Mouse (Mus musculus) intestine, embryonic 15.5 days (tissue): ENCODE data around the gene Tmem14c. TPM values are rescaled to one million over a fixed set of nuclear protein-coding genes. Genes with fewer than 3 reads are reported as not detected.
"Not testable (repeated sequence)": the region's sequence is repeated elsewhere in the genome, so short reads cannot be mapped to it uniquely, and the experiment has no call there.

Experiments used
- ATAC-seq: fragments of 200-750 bp; cut with Nextera tagmentation; 2 replicates; pipeline ENCODE4 v1.8.0; 2017; ENCODE audit warnings: moderate TSS enrichment, moderate library complexity
- H3K27ac ChIP-seq: fragments of 300-500 bp; sonication (generic); 2 replicates; pipeline ENCODE4 v1.5.1; 2015; ENCODE audit warnings: mild to moderate bottlenecking, inconsistent platforms
- H3K27me3 ChIP-seq: fragments of 300-500 bp; sonication (generic); replicated peaks from 2 replicates; pipeline ENCODE4 v1.6.1; 2015; ENCODE audit warnings: inconsistent platforms
- H3K36me3 ChIP-seq: fragments of 300-500 bp; sonication (generic); 2 replicates; pipeline ENCODE4 v1.6.1; 2015; ENCODE audit warnings: inconsistent platforms
- H3K4me1 ChIP-seq: fragments of 300-500 bp; sonication (generic); replicated peaks from 2 replicates; pipeline ENCODE4 v1.6.1; 2015; ENCODE audit warnings: inconsistent platforms
- H3K4me2 ChIP-seq: fragments of 300-500 bp; sonication (generic); replicated peaks from 2 replicates; pipeline ENCODE4 v1.6.1; 2015; ENCODE audit warnings: mild to moderate bottlenecking, inconsistent platforms
- H3K4me3 ChIP-seq: fragments of 300-500 bp; sonication (generic); replicated peaks from 2 replicates; pipeline ENCODE4 v1.5.1; 2015; ENCODE audit warnings: inconsistent platforms
- H3K9ac ChIP-seq: fragments of 300-500 bp; sonication (generic); 2 replicates; pipeline ENCODE4 v1.6.1; 2015; ENCODE audit warnings: inconsistent platforms
- H3K9me3 ChIP-seq: fragments of 300-500 bp; sonication (generic); 2 replicates; pipeline ENCODE4 v1.6.1; 2016; ENCODE audit warnings: inconsistent platforms
- WGBS: fragments of 180-500 bp; shearing (Covaris S2); methylation state at CpG from one replicate; pipeline ENCODE4 v1.1.7; 2015; 5-methylcytosine and 5-hydroxymethylcytosine counted together
- polyA plus RNA-seq: library from polyadenylated mRNA; unstranded; fragments of >200 nt; fragmentation: Nextera tagmentation; extraction: Ambion mirVana; gene quantifications from 2 replicates; pipeline ENCODE4 v1.2.1, GENCODE M21; 2015

Tmem14c gene
- polyA plus RNA-seq, 1 experiment from 2014 or later, result 272 TPM

DNA sequence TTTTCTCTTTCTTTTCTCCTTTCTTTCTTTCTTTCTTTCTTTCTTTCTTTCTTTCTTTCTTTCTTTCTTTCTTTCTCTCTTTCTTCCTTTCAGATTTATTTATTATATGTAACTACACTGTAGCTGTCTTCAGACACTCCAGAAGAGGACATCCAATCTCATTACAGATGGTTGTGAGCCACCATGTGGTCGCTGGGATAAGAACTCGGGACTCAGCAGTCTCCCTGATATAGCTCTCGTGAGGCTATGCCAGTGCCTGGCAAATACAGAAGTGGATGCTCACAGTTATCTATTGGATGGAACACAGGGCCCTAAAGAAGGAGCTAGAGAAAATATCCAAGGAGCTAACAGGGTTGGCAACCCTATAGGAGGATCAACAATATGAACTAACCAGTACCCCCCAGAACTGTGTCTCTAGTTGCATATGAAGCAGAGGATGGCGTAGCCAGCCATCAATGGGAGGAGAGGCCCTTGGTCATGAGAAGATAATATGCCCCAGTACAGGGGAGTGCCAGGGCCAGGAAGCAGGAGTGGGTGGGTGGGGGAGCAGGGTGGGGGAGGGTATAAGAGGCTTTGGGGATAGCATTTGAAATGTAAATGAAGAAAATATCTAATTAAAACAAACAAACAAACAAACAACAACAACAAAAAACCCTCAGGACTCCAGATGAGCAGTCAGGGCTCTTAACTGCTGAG, 28.3 kb upstream of the Tmem14c start:
- not testable (repeated sequence) for H3K9me3 ChIP-seq, H3K4me2 ChIP-seq, H3K4me3 ChIP-seq, H3K27ac ChIP-seq, H3K36me3 ChIP-seq, ATAC-seq, H3K27me3 ChIP-seq, H3K9ac ChIP-seq, H3K4me1 ChIP-seq
- WGBS, result 66% methylated on average over 4 of the region's 4 CpGs

DNA sequence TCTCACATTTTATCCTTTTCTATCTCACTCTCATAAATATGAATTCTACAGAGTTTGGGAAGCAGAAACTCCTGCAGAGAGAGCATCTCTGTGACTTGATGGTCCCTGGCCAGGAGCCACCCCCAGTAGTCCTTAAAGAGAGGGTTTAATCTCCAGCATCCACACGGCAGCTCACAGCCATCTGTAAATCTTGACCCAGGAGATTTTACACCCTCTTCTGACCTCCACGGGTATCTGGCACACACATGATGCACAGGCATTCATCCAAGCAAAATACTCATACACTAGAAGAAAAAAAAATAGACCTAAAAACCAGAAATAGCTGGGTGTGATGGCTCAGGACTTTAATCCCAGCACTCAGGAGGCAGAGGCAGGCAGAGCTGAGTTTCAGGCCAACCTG, 27.7 kb upstream of the Tmem14c start:
- H3K9ac ChIP-seq, result no peak overlapping the region
- no peaks in the 10 kb centered on the region for H3K4me1 ChIP-seq
- H3K9me3 ChIP-seq, result no peaks in the 10 kb centered on the region
- H3K27ac ChIP-seq, result no peak overlapping the region
- H3K36me3 ChIP-seq, result no peaks in the 10 kb centered on the region
- H3K4me2 ChIP-seq, result no peak overlapping the region
- H3K4me3 ChIP-seq, result no peak overlapping the region
- H3K27me3 ChIP-seq, result no peaks in the 10 kb centered on the region
- 79% methylated on average over 2 of the region's 2 CpGs for WGBS
- no peak for ATAC-seq

DNA sequence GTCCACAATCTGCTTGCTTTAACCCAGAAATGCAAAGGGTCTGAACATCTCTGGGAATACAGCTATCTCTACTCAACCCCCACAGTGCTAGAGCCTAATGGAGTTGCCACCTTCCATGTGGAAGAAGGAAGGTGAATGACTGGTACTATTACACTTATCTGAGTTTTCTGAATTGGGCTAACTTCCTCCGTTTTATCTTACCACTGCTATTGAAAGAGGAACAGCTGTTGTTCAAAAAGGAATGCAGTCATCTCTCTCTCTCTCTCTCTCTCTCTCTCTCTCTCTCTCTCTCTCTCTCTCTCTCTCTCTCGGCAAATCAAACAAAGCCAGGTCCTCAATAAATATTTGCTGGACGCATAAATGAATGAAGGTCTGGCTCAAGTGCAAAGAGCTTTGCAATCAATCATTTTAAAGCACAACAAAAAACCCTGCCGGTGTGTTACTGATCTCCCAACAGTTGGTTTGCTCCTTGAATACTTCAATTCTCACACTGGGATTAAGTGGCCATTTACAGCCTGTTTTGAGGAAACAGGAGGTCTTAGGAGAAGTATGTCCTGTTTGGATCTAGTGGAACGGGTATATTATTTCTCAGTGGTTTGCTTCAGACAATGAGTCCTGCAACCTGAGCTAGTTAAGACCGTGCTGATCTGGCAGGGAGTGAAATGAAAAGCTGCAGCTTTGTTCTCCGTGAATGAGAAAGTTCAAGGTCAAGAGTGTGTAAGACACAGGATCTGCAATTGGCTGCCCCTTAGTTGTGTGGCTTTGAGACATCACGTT, 21.4 kb upstream of the Tmem14c start:
- Histone ChIP-seq H3K9ac (no peak overlapping the region), H3K36me3 (no peaks in the 10 kb centered on the region), H3K4me3 (no peak overlapping the region), H3K27ac (no peak overlapping the region; the same call in 1 of the 2 replicates), H3K4me1 (no peaks in the 10 kb centered on the region), H3K4me2 (peak overlapping the region; percentile 23; the same call in 1 of the 2 replicates), H3K9me3 (no peaks in the 10 kb centered on the region), H3K27me3 (no peaks in the 10 kb centered on the region)
- peak; percentile 47 for ATAC-seq
- WGBS, result 11% methylated on average over 8 of the region's 8 CpGs

DNA sequence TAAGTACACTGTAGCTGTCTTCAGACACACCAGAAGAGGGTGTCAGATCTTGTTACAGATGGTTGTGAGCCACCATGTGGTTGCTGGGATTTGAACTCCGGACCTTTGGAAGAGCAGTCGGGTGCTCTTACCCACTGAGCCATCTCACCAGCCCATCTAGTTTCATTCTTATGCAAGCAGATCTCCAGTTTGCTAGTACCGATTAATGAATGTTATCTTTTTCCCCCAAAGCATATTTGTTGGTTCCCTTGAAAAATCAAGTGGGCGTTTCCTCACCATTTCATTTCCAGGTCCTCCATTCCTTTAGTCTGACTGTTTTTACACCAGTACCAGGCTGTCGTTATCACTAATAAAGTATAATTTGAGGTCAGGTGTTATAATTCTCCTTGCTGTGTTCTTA, 17.6 kb upstream of the Tmem14c start:
- H3K9me3 ChIP-seq, H3K9ac ChIP-seq, H3K27me3 ChIP-seq, H3K36me3 ChIP-seq, ATAC-seq, H3K4me2 ChIP-seq, H3K27ac ChIP-seq, H3K4me3 ChIP-seq: not testable (repeated sequence)
- WGBS, result 90% methylated on average over 5 of the region's 5 CpGs
- H3K4me1 ChIP-seq, result peaks cover 11% of the 10 kb centered on the region; the same call in 1 of the 2 replicates

DNA sequence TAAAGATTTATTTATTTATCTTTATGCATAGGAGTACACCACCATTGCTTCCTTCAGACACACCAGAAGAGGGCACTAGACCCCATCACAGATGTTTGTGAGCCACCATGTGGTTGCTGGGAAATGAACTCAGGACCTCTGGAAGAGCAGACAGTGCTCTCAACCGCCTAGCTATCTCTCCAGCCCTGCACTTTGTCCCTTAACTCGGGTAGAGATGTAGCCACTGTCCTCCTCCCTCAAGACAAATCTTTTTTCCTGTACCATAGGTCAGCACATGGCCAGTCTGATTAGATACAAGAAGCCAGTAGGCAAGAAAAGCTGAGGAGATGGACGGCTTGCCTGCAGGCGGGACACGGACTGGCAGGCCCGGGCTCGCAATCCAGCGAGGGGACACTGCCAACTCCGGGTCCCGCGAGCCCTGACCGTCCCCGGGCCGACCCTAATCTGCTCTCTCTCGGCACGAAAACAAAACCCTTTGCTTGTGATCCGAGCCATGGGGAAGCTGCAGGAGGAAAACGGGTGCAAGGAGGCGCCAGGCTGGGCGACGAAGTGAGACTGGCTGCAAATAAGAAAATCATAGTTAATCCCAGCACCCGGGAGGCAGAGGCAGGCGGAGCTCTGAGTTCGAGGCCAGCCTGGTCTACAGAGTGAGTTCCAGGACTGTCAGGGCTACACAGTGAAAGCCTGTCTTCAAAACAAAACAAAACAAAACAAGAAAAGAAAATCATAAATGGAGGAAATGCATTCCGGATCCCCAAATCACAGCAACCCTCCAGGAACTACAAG, 15.8 kb upstream of the Tmem14c start:
- peaks cover 11% of the 10 kb centered on the region; the same call in 1 of the 2 replicates for H3K4me1 ChIP-seq
- peak; percentile 66 for ATAC-seq
- peak overlapping the region; percentile 79 for H3K9ac ChIP-seq
- H3K4me2 ChIP-seq, result peak overlapping the region; percentile 87
- peak overlapping the region; percentile 97 for H3K27ac ChIP-seq
- 1% methylated on average over 25 of the region's 25 CpGs for WGBS
- no peaks in the 10 kb centered on the region for H3K27me3 ChIP-seq
- peaks cover 2% of the 10 kb centered on the region; the same call in 1 of the 2 replicates for H3K36me3 ChIP-seq
- H3K9me3 ChIP-seq, result no peaks in the 10 kb centered on the region
- peak overlapping the region; percentile 73 for H3K4me3 ChIP-seq

DNA sequence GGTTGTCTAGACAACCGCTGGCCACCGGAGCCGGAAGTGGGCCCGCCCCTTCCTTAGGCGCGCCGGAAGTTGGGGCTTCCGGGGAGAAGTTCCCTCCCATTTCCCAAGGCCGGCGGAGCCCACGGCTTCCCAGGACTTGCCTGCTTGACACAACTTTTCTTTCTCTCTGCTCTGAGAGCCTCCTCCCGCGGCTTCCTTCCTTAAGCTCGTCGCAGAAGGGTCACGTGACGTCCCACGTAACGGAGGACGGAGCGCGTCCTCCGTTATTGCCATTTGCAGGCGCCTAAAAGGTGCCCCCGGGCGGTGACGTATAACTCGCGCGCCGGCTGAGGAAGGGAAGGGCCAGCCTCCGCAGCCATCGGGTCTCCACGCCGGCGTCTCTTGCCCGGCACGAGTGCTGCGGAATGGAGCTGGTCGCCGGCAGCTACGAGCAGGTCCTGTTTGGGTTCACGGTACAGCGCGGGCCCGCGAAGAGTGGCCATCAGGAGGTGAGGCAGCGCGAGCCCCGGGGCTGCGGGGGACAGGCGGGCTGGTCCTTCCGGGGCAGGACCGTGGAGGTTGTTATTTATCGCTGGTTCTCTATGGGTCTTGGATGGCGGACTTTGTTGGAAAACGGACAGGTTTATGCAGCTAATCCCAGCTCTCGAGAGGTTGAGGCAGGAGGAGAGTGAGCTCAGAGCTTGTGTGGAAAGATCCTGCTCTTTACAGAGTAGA, 15.0 kb upstream of the Tmem14c start, which contains the start of gene Pak1ip1:
Gene Pak1ip1 (plus strand): TSS at position 98 of the 714 bp plus-strand sequence.
- peak within 1 kb of the TSS; percentile 73 for H3K4me3 ChIP-seq
- ATAC-seq, result peak; percentile 95
- no peaks in the 10 kb centered on the region for H3K9me3 ChIP-seq
- peak within 1 kb of the TSS; percentile 79 for H3K9ac ChIP-seq
- peaks cover 6% of the 10 kb centered on the region; the same call in 1 of the 2 replicates for H3K36me3 ChIP-seq
- H3K27ac ChIP-seq, result peak within 1 kb of the TSS; percentile 97
- 0% methylated on average over 58 of the region's 58 CpGs for WGBS
- H3K4me1 ChIP-seq, result peaks cover 11% of the 10 kb centered on the region; the same call in 1 of the 2 replicates
- no peaks in the 10 kb centered on the region for H3K27me3 ChIP-seq
- peak within 1 kb of the TSS; percentile 87 for H3K4me2 ChIP-seq

DNA sequence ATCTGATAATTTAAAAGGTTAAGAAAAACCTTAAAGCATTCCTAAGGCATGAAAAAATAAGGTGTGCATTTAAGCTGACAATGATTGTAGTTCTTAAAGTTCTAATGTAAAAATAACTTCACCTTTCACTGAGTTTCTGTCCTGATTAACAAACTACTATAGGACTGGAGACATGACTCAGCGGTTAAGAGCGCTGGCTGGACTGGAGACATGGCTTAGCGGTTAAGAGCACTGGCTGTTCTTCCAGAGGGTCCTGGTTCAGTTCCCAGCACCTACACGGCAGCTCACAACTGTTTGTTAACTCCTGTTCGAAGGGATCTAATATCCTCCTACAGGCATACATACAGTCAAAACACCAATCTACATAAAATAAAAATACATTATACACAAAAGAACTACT, 14.1 kb upstream of the Tmem14c start:
- ATAC-seq, result no peak
- peaks cover 11% of the 10 kb centered on the region; the same call in 1 of the 2 replicates for H3K4me1 ChIP-seq
- no peaks in the 10 kb centered on the region for H3K27me3 ChIP-seq
- H3K27ac ChIP-seq, result no peak overlapping the region
- H3K4me3 ChIP-seq, result no peak overlapping the region
- H3K9me3 ChIP-seq, result no peaks in the 10 kb centered on the region
- H3K9ac ChIP-seq, result no peak overlapping the region
- peak overlapping the region; percentile 63 for H3K4me2 ChIP-seq
- H3K36me3 ChIP-seq, result peaks cover 11% of the 10 kb centered on the region; the same call in 1 of the 2 replicates
- WGBS, result 78% methylated on average over 5 of the region's 5 CpGs

DNA sequence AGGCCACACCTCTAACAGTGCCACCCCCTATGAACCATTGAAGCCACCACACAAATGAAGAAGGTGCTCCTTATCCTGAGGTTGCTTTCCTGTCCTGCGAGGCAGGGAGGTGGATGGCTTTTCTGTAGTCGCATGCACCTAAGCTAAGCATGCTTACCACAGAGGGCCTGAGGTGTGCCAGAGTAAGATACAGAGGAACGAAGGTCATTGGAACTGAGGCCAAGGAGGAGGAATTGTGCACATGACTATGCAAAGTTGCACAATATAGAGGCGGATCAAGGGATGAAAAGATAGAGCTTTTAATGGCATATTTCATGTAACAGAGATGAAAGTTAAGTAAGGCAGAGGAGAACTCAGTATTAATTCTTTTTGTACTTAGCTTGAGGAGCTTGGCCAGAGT, 9.8 kb upstream of the Tmem14c start:
- ATAC-seq, result peak; percentile 75
- Histone ChIP-seq H3K27me3 (no peaks in the 10 kb centered on the region), H3K4me2 (no peak overlapping the region), H3K4me1 (peaks cover 7% of the 10 kb centered on the region; the same call in 1 of the 2 replicates), H3K9me3 (no peaks in the 10 kb centered on the region), H3K27ac (no peak overlapping the region), H3K4me3 (no peak overlapping the region), H3K36me3 (peaks cover 39% of the 10 kb centered on the region), H3K9ac (no peak overlapping the region)
- 88% methylated on average over 4 of the region's 4 CpGs for WGBS

DNA sequence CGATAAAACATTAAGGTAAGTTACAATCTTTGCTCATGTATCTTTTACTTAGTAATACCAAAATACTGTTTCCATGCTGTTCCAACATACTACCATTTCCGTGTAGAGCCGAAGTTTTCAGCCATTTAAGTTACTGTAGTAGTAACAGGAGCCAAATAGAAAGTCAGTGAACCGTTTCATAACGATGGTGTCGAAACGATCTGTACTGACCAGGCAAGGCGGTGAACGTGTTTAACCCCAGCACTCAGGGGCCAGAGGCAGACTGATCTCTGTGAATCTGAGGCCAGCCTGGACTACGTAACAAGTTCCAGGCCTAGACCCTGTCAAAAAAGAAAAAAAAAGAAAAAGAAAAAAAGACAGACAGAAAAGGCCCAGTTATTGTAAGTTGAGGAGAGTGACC, 7.8 kb upstream of the Tmem14c start:
- Histone ChIP-seq H3K4me2 (no peak overlapping the region), H3K27ac (no peak overlapping the region), H3K4me1 (no peaks in the 10 kb centered on the region), H3K4me3 (no peak overlapping the region), H3K9ac (no peak overlapping the region), H3K9me3 (no peaks in the 10 kb centered on the region), H3K36me3 (peaks cover 50% of the 10 kb centered on the region), H3K27me3 (no peaks in the 10 kb centered on the region)
- WGBS, result 93% methylated on average over 10 of the region's 10 CpGs
- ATAC-seq, result no peak

DNA sequence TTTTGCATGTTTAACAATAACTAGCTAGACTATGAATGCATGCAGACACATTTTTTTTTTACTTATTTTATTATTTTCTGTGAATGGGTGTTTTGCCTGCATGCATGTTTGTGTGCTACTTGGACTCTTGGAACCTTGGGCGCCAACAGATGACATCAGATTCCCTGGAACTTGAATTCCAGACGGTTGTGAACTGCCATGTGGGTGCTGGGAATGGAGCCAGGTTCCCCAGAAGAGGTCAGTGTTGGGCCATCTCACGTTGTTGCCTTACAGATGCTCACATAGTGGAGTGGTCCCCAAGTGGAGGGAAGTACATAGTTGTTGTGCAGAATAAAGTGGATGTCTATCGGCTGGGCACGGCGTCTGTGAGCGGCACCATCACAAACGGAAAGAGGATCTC, 7.1 kb upstream of the Tmem14c start:
- 83% methylated on average over 8 of the region's 8 CpGs for WGBS
- H3K36me3 ChIP-seq, result peaks cover 50% of the 10 kb centered on the region
- no peaks in the 10 kb centered on the region for H3K4me1 ChIP-seq

DNA sequence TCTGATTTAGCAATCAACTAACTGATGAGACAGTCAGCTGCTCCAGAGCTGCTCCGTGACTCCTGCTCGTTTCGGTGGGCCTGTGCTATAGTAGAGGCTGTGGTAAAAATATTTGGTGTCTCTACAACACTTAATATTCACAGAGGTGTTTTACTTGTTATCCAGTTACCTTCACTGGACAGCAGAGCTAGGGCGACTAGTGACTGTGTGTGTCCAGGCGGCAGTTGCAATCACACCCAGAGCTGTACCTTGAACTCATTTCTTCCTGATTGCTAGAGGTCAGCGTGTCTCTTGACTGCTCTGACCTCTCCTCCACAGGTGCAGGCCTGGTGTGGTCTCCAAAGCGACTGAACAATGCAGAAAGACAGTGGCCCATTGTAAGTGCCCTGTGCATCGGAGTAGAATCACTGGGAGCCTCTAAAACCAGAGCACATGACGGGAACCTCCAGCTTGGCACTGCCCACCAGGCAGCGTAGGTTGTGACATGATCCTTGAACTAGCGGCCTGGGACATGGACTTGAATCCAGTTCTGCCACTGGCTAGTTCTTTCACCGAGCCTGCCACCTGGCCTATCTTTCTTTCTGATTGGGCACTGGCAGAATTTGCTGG, 809 bp downstream of the Tmem14c start:
- Histone ChIP-seq H3K27ac (peak overlapping the region; percentile 95), H3K9ac (peak overlapping the region; percentile 69), H3K4me1 (peaks cover 10% of the 10 kb centered on the region; the same call in 1 of the 2 replicates), H3K36me3 (peaks cover 9% of the 10 kb centered on the region), H3K27me3 (no peaks in the 10 kb centered on the region), H3K4me3 (peak overlapping the region; percentile 74), H3K4me2 (peak overlapping the region; percentile 70), H3K9me3 (no peaks in the 10 kb centered on the region)
- WGBS, result 29% methylated on average over 12 of the region's 12 CpGs
- ATAC-seq, result peak; percentile 35

More for the DNA sequence above, 7.1 kb upstream of the Tmem14c start:
- no peaks in the 10 kb centered on the region for H3K9me3 ChIP-seq
- ATAC-seq, result no peak
- H3K4me3 ChIP-seq, result no peak overlapping the region
- no peak overlapping the region for H3K4me2 ChIP-seq
- H3K27ac ChIP-seq, result no peak overlapping the region
- no peaks in the 10 kb centered on the region for H3K27me3 ChIP-seq
- no peak overlapping the region for H3K9ac ChIP-seq
